Mouse (Mus musculus): ENCODE data around the gene Aig1. TPM values are rescaled to one million over a fixed set of nuclear protein-coding genes. Genes with fewer than 3 reads are reported as not detected.

Gene Aig1
- polyA plus RNA-seq, 1 experiment, result 12.1 TPM

DNA sequence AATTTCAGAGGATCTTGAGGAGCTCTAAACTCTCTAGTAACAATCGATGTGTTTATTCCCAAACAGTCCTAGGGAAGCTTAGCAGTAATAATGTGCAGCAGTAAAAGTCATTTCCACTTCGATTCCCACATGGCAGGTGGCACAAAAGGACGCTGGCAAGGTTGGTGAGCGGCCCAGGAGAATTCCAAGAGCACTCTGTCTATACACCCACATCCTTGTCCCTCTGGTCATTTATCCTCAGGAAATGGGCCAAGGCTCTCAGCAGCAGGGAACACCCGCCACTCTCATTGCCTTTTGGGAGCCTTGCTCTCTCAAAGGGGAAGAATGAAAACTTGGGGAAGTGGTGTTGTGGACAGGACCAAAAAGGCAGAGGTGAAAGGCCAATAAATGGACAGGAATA lies 245.0 kb downstream of the Aig1 start:
- TF ChIP-seq CTCF (IDR thresholded peaks at IDR 0.05; ENCODE audit: extremely low read depth, insufficient read depth, insufficient read length, insufficient replicate concordance) (no peak), POLR2A (IDR thresholded peaks at IDR 0.05; ENCODE audit: low read depth, low read length) (no peak)
- Histone ChIP-seq H3K4me1 (ENCODE audit: control insufficient read depth, insufficient read depth, insufficient read length) (no peaks in the 10 kb centered on the region), H3K4me3 (ENCODE audit: extremely low read depth, insufficient read depth, insufficient read length) (no peak overlapping the region), H3K36me3 (ENCODE audit: control insufficient read depth, insufficient read depth, low read length) (no peaks in the 10 kb centered on the region), H3K27me3 (ENCODE audit: control insufficient read depth, insufficient read depth, low read length) (no peaks in the 10 kb centered on the region), H3K27ac (ENCODE audit: insufficient read depth, low read length) (no peak overlapping the region)
- no peak for DNase-seq (ENCODE audit: low read depth in 1 of 2, low spot score in 2 of 2)
- 86% methylated on average over 5 of the region's 5 CpGs for WGBS

GRCm38 (mm10) chr10:13600926-13601325 lies 267.9 kb downstream of the Aig1 start:
- no peak for TF ChIP-seq CTCF (IDR thresholded peaks at IDR 0.05; ENCODE audit: extremely low read depth, insufficient read depth, insufficient read length, insufficient replicate concordance)
- TF ChIP-seq POLR2A (IDR thresholded peaks at IDR 0.05; ENCODE audit: low read depth, low read length), result no peak
- Histone ChIP-seq H3K4me3 (ENCODE audit: extremely low read depth, insufficient read depth, insufficient read length) (no peak overlapping the region), H3K36me3 (ENCODE audit: control insufficient read depth, insufficient read depth, low read length) (no peaks in the 10 kb centered on the region), H3K27ac (ENCODE audit: insufficient read depth, low read length) (no peak overlapping the region), H3K4me1 (ENCODE audit: control insufficient read depth, insufficient read depth, insufficient read length) (no peaks in the 10 kb centered on the region), H3K27me3 (ENCODE audit: control insufficient read depth, insufficient read depth, low read length) (no peaks in the 10 kb centered on the region)
- DNase-seq (ENCODE audit: low read depth in 1 of 2, low spot score in 2 of 2), result no peak
- WGBS, result 69% methylated on average over 2 of the region's 2 CpGs

- Histone ChIP-seq H3K27ac (ENCODE audit: insufficient read depth, low read length) (no peak overlapping the region), H3K4me3 (ENCODE audit: extremely low read depth, insufficient read depth, insufficient read length) (no peak overlapping the region), H3K27me3 (ENCODE audit: control insufficient read depth, insufficient read depth, low read length) (no peaks in the 10 kb centered on the region), H3K36me3 (ENCODE audit: control insufficient read depth, insufficient read depth, low read length) (no peaks in the 10 kb centered on the region), H3K4me1 (ENCODE audit: control insufficient read depth, insufficient read depth, insufficient read length) (no peaks in the 10 kb centered on the region)
- DNase-seq (ENCODE audit: low read depth in 1 of 2, low spot score in 2 of 2), result no peak
- TF ChIP-seq POLR2A (IDR thresholded peaks at IDR 0.05; ENCODE audit: low read depth, low read length) (no peak), CTCF (IDR thresholded peaks at IDR 0.05; ENCODE audit: extremely low read depth, insufficient read depth, insufficient read length, insufficient replicate concordance) (no peak)
- 93% methylated on average over 8 of the region's 8 CpGs for WGBS
Observed at GRCm38 (mm10) chr10:13597491-13597890, 271.3 kb downstream of the Aig1 start.

Other genes starting within 250 kb of the Aig1 start
- 8.7 and 10.7 TPM in 2 replicates for gene Hivep2, start 97.1 kb upstream of the Aig1 start, polyA plus RNA-seq (2012; rRNA removed)